Mouse (Mus musculus): ENCODE results near the gene Krtap5-2.
"Not testable (repeated sequence)": the region's sequence is repeated elsewhere in the genome, so short reads cannot be mapped to it uniquely, and the experiment has no call there.

- TF ChIP-seq POLR2A, CTCF (IDR thresholded peaks at IDR 0.05; ENCODE audit: insufficient read depth, low read depth, low read length): not testable (repeated sequence)
Measured at GRCm38 (mm10) chr7:142157013-142157412, 18.8 kb downstream of the Krtap5-2 start, which contains the start of gene Gm29735.

Measured in olfactory bulb, adult 2 months (tissue).